Mouse (Mus musculus) hindbrain, embryonic 11.5 days (tissue): Measurements from ENCODE around the gene Snrnp27. TPM values are rescaled to one million over a fixed set of nuclear protein-coding genes. Genes with fewer than 3 reads are reported as not detected.

Source experiments
- ATAC-seq: fragments of 200-750 bp; cut with Nextera tagmentation; 2 replicates; pipeline ENCODE4 v1.8.0; 2017; ENCODE audit warnings: mild to moderate bottlenecking, moderate TSS enrichment, moderate library complexity; ENCODE audit not compliant: low FRiP score
- DNase-seq: peaks from one replicate; pipeline ENCODE4 v3.0.0-alpha.2; 2015; ENCODE audit warnings: low spot score
- H3K27ac ChIP-seq: fragments of 300-500 bp; sonication (generic); 2 replicates; pipeline ENCODE4 v1.5.1; 2014; ENCODE audit warnings: mild to moderate bottlenecking, low read depth, low read length
- H3K27me3 ChIP-seq: fragments of 300-500 bp; sonication (generic); 2 replicates; pipeline ENCODE4 v1.6.1; 2014; ENCODE audit warnings: mild to moderate bottlenecking, low read length, moderate library complexity, mixed read lengths; ENCODE audit not compliant: control insufficient read depth, insufficient read depth
- H3K36me3 ChIP-seq: fragments of 300-500 bp; sonication (generic); 2 replicates; pipeline ENCODE4 v1.6.1; 2014; ENCODE audit warnings: mild to moderate bottlenecking, low read length, moderate library complexity, mixed read lengths; ENCODE audit not compliant: control insufficient read depth, insufficient read depth
- H3K4me1 ChIP-seq: fragments of 300-500 bp; sonication (generic); replicated peaks from 2 replicates; pipeline ENCODE4 v1.6.1; 2014; ENCODE audit warnings: low read length, mixed read lengths; ENCODE audit not compliant: control insufficient read depth, insufficient read depth
- H3K4me2 ChIP-seq: fragments of 300-500 bp; sonication (generic); replicated peaks from 2 replicates; pipeline ENCODE4 v1.6.1; 2014; ENCODE audit warnings: mild to moderate bottlenecking, low read depth, low read length
- H3K4me3 ChIP-seq: fragments of 300-500 bp; sonication (generic); 2 replicates; pipeline ENCODE4 v1.5.1; 2014; ENCODE audit warnings: low read depth, low read length
- H3K9ac ChIP-seq: fragments of 300-500 bp; sonication (generic); 2 replicates; pipeline ENCODE4 v1.6.1; 2014; ENCODE audit warnings: low read depth, low read length
- H3K9me3 ChIP-seq: fragments of 300-500 bp; sonication (generic); 2 replicates; pipeline ENCODE4 v1.6.1; 2016; ENCODE audit warnings: low read length; ENCODE audit not compliant: control insufficient read depth
- WGBS: fragments of 180-500 bp; shearing (Covaris S2); extraction: QIAGEN DNeasy Blood & Tissue Kit; methylation state at CpG from one replicate; pipeline ENCODE4 v1.1.7; 2014; 5-methylcytosine and 5-hydroxymethylcytosine counted together
- polyA plus RNA-seq: library from polyadenylated mRNA; unstranded; fragments of >200 nt; fragmentation: Nextera tagmentation; extraction: Ambion mirVana; gene quantifications from 2 replicates; pipeline ENCODE4 v1.2.1, GENCODE M21; 2014

Gene Snrnp27
- polyA plus RNA-seq, 1 experiment from 2014 or later, result 130 TPM

DNA sequence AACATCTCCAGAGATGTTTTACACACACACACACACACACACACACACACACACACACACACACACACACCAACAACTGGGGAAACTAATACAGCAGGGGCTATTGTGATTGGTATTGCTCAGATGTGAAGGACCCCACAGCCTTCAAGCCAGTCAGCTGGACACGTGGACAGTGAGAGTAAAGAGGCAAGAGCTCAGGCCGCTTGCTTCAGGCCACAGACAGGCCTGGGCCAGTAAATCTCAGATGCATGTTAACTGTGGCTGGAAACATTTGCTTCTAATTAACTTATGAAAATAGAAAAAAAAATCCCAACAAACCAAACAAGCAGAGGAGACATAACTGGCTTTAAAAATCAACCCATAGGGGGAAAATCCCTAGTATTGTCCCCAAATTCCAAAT is 46.5 kb downstream of the Snrnp27 start:
- Histone ChIP-seq H3K27ac (no peak overlapping the region), H3K9me3 (no peaks in the 10 kb centered on the region), H3K9ac (no peak overlapping the region), H3K4me1 (no peaks in the 10 kb centered on the region), H3K4me3 (no peak overlapping the region), H3K4me2 (no peak overlapping the region), H3K27me3 (no peaks in the 10 kb centered on the region), H3K36me3 (no peaks in the 10 kb centered on the region)
- ATAC-seq (no peak), DNase-seq (no peak)
- WGBS, result 75% methylated on average over 2 of the region's 2 CpGs

DNA sequence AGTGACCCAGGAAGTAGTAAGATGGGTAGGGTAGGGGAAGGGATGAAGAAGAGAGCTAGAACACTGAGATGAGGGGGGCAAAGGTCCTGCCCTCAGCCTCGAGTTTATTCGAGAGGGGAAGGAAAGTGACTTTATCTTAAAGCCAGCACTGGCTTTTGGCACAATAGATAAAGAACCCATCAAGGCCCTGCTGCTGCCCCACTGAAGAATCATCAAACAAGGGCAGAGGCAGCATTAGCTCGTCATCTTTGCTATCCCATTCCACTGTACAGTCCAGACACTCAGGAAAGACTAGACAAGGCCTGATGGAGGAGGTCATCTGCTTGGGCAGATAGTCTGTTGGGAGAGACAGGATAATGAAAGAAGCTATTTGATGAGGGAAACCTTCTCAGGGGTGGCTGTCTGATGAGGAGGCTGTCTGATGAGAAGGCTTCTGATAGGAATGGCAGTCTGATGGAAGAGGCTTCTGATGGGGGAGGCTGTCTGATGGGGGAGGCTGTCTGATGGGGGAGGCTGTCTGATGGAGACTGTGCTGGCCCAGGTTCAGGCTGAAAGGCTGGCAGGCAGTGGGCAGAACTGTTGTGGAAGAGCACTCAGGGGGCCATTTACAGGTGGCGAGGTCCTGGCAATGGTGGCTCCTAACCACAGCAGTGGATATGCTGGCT is 47.0 kb downstream of the Snrnp27 start:
- Histone ChIP-seq H3K27me3 (no peaks in the 10 kb centered on the region), H3K9ac (no peak overlapping the region), H3K4me2 (no peak overlapping the region), H3K36me3 (no peaks in the 10 kb centered on the region), H3K27ac (no peak overlapping the region), H3K4me3 (no peak overlapping the region), H3K4me1 (no peaks in the 10 kb centered on the region), H3K9me3 (no peaks in the 10 kb centered on the region)
- ATAC-seq (no peak), DNase-seq (no peak)
- WGBS, result 70% methylated on average over 4 of the region's 4 CpGs

- Histone ChIP-seq H3K4me2 (no peak overlapping the region), H3K36me3 (no peaks in the 10 kb centered on the region), H3K9me3 (no peaks in the 10 kb centered on the region), H3K4me3 (no peak overlapping the region), H3K27me3 (no peaks in the 10 kb centered on the region), H3K9ac (no peak overlapping the region), H3K4me1 (no peaks in the 10 kb centered on the region), H3K27ac (no peak overlapping the region)
- no peak for ATAC-seq
- DNase-seq, result no peak
- WGBS, result 74% methylated on average over 2 of the region's 2 CpGs
These were observed 47.8 kb downstream of the Snrnp27 start for GRCm38 (mm10) chr6:86636495-86636894.

DNA sequence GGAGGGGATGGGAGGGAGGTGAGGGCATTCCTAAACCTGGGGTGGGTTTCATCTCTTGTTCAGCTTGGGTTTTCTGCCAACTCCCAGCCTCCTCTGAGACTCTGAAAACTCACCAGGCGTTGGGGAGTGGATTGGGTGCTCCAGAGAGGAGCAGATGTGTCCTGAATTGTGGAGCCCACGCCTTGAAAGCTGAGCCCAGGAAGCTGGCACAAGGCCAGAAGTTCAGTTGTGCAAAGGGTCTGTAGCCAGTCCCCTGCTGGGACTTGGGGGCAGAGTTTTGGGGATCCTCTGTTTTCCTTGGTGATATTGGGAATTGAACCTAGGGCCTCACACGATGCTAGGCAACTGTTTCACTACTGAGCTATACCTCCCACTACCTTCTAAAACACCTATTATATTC is 54.2 kb downstream of the Snrnp27 start:
- H3K36me3 ChIP-seq, result no peaks in the 10 kb centered on the region
- H3K4me3 ChIP-seq, result no peak overlapping the region
- H3K9me3 ChIP-seq, result no peaks in the 10 kb centered on the region
- WGBS, result 76% methylated on average over 3 of the region's 3 CpGs
- no peaks in the 10 kb centered on the region for H3K27me3 ChIP-seq
- H3K9ac ChIP-seq, result no peak overlapping the region
- H3K4me1 ChIP-seq, result no peaks in the 10 kb centered on the region
- no peak for ATAC-seq
- no peak for DNase-seq
- H3K4me2 ChIP-seq, result no peak overlapping the region
- no peak overlapping the region for H3K27ac ChIP-seq

- 44% methylated on average over 10 of the region's 10 CpGs for WGBS
- no peak for ATAC-seq
- no peak within 1 kb of the TSS for H3K4me2 ChIP-seq
- no peaks in the 10 kb centered on the region for H3K27me3 ChIP-seq
- no peaks in the 10 kb centered on the region for H3K9me3 ChIP-seq
- no peaks in the 10 kb centered on the region for H3K4me1 ChIP-seq
- no peak within 1 kb of the TSS for H3K9ac ChIP-seq
- no peak for DNase-seq
- H3K36me3 ChIP-seq, result no peaks in the 10 kb centered on the region
- no peak within 1 kb of the TSS for H3K27ac ChIP-seq
- no peak within 1 kb of the TSS for H3K4me3 ChIP-seq
These were observed 56.4 kb downstream of the Snrnp27 start, which contains the start of gene Asprv1 for GRCm38 (mm10) chr6:86627946-86628345. Gene Asprv1, plus strand, starts transcription at chr6:86628164.

Other genes with a start within 250 kb of the Snrnp27 start
- 24.4 and 25.6 TPM in 2 replicates for gene C87436, start 246.1 kb downstream of the Snrnp27 start, polyA plus RNA-seq
- gene Pcbp1, start 158.2 kb downstream of the Snrnp27 start, polyA plus RNA-seq, result 382 and 432 TPM in 2 replicates
- 0.25 and 0.88 TPM in 2 replicates for gene Asprv1, start 56.4 kb downstream of the Snrnp27 start, polyA plus RNA-seq
- gene Mxd1, start 15.4 kb downstream of the Snrnp27 start, polyA plus RNA-seq, result 16.6 and 22.4 TPM in 2 replicates
- gene Gmcl1, start 48.9 kb upstream of the Snrnp27 start, polyA plus RNA-seq, result 51.5 and 54.1 TPM in 2 replicates
- 8.2 and 11.7 TPM in 2 replicates for gene Anxa4, start 109.1 kb upstream of the Snrnp27 start, polyA plus RNA-seq
- 22.0 and 33.0 TPM in 2 replicates for gene Aak1, start 165.0 kb upstream of the Snrnp27 start, polyA plus RNA-seq